Mouse (Mus musculus): ENCODE data around the gene Skor1.

Skor1 gene

DNA sequence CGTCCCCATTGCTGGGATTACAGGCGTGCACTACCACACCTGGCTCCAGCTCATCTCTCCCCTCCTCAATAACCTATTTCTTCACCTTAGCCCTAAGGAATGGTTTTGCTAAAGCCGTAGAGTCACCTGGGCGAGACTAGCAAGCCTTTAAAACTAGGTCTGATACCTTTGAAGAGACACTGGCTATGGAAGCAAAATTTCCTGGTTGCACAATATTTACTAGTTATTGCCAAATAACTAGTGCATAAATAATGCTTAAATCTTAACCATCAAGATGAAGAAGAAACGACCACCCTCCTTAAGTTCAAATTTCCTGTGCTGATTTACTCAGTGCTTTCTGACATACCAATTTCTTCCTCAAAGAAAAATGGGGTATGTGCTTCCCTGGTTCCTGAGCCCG lies 15.1 kb downstream of the Skor1 start:
- DNase-seq (ENCODE audit: low spot score in 2 of 2) = no peak

DNA sequence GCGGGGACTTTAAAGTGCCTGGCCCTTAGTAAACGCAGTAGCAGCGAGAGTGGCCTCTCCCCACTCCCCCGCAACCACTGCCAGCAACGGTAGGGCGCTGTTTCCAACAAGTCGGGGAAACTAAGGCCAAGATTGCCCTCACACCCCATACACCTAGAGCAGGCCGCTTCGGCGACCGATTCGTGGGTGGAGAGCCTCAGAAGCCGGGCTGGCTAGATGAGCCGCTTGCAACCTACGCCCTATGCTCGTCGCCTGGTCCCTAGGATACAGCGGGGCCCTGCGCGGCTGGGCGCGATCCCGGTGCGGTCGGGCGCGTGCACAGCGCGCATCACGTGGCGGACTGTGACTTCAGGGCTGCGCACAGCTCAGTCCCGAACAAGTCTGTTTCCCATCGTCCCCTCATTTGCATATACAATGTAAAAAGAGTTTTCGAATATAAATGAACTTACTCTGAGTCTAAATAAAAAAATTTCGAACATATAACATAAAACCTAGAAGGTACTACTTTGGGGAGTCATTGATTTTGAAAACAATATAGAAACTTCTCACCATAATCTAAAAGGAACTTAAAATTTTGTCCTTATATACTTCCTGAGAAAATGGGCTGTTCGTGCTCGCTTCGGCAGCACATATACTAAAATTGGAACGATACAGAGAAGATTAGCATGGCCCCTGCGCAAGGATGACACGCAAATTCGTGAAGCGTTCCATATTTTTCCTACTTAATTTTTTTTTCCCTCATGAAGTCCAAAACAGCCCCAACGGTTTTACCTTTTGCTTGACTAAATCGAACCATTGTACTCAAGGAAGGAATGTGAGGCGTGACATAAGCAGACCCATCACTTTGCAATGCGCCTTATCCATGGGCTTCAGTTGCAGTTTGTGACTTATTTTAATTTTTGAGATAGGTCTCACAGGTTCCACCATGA lies 15.8 kb downstream of the Skor1 start:
- peak; percentile 93 to 94 for DNase-seq (ENCODE audit: low spot score in 2 of 2)

DNA sequence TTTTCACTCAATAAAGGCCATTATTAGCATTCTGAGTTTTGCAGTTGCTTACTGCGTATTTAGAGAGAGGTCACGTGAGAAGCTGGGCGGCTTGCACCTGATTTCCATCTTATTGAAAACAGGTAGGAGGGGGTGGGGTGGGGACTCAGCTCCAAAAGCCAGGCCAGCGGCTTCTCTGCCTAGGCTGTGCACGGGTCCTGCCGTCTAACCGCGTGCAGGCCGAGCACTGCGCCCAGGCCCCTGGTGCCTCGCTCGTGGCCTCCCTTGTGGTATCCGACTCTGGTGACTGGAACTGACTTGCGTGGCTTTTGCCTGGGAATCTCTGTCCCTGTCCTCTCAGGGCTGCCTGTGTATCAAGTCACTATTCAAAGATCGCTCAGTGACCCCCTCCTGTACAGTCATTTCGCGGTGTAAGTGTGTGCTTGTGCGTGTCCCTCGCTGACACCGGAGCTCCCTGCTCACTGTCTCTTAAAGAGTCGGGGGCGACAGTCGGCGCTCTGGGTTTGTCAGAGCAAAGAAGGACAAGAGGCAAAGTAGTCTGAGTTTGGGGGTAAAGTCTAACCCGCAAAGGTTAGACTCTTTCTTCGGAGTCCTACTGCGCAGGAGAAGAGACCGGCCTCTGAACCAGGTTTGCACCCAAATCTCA lies 16.7 kb downstream of the Skor1 start:
- DNase-seq (ENCODE audit: low spot score in 2 of 2) = no peak

DNA sequence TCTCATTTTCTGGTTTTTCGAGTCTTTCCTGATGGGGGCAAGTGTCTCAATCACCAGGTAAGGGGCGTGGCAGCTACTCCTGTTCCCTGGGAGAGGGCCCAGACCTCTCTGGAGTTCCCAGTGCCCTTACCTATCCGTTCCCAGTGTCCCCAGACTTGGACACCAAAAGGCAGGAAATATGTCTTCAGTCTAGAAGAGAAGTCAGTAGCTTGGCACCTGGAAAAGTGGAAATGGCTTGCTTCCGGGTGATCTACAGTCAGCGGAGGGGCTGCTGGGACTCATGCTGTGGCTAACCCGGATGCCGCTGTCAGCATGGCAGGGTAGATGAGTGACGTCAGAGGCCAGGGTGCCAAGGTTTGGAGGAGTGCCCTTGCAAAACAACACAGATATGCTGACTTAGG lies 19.1 kb downstream of the Skor1 start:
- no peak for DNase-seq (ENCODE audit: low spot score in 2 of 2)

DNA sequence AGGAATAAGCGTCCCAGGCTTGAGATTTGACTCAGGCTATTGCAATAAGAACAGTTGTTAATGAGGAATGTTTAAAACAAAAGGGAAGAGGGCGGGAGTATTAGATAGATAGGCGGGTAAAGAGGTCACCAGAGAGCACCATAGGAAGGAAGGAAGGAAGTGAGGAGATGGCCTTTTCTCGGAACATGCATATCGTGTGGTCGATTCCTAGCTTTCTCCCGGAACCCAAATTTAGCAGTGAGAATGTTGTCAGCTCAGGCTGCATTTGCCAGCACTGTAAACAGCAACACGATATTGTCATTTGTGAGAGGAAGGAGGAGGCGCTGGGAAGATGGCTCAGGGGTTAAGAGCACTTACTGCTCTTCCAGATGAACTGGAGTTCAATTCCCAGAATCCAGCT lies 24.2 kb downstream of the Skor1 start:
- DNase-seq (ENCODE audit: low spot score in 2 of 2) = no peak

DNA sequence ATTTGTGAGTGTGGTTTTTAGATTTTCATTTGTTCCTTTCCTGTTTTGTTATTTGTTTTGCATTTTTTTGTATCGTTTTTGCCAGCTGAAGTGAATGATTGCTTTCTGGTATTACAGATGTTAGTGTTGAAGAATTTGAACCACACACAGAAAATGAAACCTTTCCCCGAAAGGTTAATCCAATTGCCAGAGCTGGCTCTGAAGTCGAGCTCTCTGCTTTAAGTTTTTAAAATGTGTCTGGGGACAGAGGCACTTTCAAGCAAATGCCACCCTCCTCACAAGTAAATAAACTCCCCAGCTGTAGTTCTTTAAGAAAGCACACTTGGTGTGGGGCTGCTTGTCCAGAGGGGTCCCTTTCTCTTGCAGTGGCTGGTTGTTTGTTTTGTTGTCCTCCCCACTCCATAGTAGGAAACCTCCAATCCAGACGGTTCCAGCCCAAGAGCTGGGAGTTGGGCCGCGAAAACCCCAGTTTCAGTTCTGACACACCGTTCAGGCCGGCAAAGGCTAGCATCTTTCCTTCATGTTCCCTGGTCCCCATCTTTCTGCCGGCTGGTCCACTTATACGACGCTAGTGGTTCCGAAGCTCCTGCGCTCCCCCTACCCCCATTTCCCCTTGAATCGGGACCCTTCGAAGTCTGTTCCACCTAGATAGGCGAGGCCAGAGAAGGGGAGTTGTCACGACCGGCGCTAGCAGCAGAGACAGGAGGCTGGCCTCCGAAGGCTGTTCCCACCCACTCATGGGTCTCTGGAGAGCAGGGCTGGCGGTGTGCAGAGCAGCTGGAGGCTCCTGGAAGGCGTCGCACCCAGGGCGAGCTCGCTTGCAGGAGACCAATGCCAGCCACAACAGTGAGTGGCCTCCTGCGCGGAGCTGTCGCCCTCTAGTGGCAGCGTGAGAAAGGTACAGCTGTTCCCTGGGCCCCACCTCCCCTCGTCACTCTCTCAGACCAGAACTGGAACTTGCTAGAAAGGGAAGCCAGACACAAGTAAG lies 25.0 kb downstream of the Skor1 start:
- DNase-seq (ENCODE audit: low spot score in 2 of 2) = peak; percentile 80 to 81

DNA sequence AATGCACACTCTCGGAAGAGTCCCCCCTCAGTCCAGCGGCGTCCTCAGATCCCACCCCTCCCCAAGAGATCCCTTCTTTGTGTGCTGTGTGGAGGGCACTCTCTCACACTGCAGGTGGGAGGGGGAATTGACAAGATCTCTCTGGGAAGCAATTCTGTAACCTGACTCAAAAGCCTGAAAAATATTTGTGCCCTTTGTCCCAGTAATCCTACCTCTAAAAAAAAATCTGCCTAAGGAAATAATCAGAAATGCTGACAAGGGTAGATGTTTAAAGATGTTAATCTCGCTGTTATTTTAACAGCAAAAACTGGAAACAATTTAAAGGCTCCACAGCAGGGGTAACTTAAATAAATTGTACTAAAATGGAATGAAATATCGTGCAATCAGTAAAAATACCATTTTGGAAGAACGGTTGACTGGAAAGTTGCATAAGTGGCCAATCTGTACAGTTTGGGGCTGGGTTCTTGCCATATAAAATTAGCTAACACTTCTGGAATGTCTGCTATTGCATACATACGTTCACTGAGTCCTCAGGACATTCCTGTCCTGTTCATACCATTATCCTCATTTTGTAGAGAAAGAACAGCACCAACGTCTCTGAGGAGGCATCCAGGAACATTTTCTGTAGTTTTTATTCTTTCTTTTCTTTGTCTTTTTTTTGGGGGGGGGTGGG lies 26.5 kb downstream of the Skor1 start:
- no peak for DNase-seq (ENCODE audit: low spot score in 2 of 2)

DNA sequence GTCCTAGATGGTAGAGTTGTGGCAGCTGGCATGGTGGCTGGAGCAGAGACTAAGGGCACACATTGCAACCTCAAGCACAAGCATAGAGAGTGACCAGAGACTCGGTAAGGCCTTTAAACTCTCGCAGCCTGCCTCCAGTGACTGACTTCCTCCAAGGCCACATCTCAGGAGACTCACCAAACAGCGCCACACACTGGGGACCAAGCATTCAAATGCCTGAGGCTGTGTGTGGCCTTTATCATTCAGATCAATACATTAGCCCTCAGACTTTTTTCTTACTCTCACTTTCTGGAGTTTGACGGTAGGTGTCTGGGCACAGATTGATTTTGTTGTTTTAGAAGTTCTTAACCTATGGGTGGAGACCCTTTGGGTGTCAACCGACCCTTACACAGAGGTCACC lies 30.4 kb downstream of the Skor1 start:
- no peak for DNase-seq (ENCODE audit: low spot score in 2 of 2)

DNA sequence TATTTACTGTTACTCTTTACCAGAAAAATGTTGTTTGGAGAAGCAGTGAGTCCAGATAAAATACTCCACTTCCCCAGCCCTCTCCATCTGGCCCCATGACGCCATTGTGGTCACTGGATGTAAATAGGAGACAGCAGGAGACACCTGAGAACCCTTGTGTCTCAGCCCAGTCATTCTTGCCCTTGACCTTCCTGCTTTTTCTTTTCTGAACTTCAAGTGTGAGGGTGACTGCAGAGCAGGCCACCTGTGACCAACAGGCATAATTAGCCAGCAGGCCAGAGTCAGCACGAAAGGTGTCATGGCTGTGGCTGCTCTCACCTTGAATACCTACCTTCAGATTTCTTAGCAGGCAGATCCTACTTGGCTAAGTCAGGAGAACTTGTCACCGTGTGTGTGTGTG lies 36.2 kb downstream of the Skor1 start:
- DNase-seq (ENCODE audit: low spot score in 2 of 2) = no peak

DNA sequence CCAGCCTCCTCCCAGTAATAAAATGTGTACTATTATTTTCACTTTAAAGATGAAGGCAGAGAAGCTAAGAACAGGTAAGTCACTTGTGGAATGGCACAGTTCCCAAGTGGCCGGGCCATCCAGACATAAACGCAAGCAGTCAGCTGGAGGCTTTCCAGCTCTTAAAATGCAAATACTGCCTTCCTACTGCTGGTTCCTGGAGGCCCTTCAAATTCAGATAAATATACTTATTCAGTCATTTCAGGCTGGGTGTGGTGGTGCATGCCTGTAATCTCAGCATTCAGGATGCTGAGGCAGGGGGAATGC lies 39.0 kb downstream of the Skor1 start:
- no peak for DNase-seq (ENCODE audit: low spot score in 2 of 2)

DNA sequence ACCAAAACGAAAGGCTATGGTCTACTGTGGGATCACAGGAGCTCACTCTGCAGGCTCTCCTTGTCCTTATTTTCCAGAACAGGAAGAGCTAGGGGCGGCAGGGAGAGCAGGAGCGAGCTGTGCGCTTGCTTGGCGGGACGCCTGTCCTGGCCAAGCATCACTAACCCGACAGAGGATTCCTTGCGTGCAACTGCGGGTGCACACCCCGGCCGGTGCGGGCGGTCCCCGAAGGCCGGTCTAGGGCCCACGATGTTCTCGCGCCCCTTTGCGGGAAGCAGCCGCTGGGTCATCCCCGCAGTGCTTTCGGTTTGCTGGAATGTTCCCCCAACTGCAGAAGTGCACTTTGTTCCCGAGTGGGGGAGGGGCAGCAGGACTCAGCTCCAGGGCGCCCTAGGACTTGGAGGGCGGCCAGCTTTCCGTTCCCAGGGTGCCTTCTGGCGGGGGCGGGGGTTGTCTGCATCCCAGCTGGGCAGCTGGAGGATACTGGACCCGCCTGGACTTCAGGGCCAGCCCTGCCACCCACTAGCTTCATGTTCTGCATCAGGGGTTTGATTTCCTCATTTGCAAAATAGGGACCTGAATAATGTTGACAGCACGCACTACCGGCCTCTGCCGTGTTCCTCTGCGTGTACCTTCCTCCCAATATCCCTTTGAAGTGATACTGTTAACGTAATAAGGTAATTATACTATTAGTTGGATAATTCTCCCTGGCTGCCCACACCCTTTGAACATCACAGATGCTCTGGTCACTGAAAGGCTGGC lies 39.6 kb downstream of the Skor1 start:
- DNase-seq (ENCODE audit: low spot score in 2 of 2) = peak; percentile 79 to 81

DNA sequence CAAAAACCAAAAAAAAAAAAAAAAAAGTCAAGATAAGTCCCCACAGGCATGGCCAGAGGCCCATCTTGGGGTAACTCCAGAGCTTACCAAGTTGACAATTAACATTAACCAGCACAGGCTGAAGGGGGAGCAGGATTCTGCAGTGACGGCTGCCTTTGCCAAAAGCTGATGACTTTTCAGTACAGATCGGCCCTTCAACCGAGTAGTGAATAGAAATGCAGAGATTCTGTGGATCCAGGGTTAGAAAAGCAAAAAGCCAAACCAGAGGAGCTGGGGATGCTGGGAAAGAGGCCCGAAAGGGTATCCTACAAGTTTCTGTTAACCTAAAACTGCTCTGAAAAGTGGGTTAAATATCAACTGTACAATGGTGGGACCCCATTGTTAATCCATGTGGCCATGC lies 40.2 kb downstream of the Skor1 start:
- DNase-seq (ENCODE audit: low spot score in 2 of 2) = no peak

DNA sequence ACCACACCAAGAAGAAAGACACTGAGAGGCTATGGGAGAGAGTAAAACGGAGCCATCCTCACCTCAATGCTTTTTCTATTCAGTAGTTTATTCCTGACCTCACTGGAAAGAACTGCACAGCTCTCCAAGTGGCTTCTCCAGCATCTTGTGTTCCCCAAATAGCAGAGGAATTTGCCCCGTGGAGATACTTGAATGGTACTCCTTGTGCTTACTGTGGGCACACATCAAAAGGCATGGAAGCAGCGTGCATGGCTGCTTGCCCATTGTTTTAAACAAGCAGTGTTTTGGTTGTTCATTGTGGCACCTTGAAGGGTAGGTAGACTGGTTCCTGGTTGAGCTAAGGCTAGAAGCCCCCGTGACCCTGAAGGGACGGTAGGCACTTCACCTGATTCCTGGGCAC lies 48.1 kb downstream of the Skor1 start:
- no peak for DNase-seq (ENCODE audit: low spot score in 2 of 2)

DNA sequence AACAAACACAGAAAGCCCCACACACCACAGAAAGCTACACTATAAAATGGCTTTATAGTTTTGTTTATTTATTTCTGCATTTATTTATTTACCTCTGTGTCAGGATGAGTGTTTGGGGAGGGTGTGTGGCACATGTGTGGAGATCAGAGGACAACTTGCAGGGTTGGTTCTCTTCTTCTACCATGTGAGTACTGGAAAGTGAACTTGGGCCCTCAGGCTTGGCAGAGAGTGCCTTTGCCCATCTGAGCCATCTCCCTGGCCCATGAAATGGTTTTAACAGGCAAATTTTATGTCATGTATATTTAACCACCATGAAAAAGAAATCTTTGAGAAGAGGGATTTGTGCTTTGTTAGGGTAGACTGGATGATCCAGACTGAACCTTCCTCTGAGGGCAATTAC lies 48.9 kb downstream of the Skor1 start:
- no peak for DNase-seq (ENCODE audit: low spot score in 2 of 2)

DNA sequence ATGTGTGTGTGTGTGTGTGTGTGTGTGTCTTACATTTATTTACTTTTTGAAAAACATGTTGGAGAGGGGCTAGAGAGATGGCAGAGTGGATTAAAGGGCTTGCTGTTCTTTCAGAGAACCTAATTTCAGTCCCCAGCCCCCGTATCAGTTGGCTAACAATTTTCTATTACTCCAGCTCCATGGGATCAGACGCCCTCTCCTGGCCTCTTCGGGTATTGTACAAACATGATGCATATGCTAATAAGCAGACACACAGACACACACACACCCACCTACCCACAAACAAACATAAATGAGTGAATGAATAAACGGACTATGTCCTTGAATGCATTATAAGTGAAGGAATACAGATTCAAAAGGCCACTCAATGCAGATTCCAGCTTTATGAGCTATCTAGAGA lies 49.4 kb downstream of the Skor1 start:
- no peak for DNase-seq (ENCODE audit: low spot score in 2 of 2)

DNA sequence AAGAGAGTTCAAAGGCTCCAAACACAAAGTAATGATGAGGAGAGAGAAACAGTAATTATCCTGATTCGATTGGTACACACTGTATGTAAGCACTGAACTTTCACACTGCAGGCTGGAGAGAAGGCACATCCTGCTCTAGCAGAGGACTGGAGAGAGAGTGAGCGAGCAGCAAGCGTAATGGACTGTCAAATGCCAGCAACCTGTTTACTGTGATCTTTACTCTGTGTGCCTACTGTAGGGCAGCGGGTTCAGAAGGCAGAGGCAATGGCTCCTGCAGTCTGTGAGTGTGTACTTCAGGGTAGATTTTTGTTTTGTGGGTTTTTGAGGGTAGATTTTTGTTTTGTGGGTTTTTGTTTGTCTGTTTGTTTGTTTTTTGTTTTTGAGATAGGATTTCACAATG lies 49.9 kb downstream of the Skor1 start:
- no peak for DNase-seq (ENCODE audit: low spot score in 2 of 2)

DNA sequence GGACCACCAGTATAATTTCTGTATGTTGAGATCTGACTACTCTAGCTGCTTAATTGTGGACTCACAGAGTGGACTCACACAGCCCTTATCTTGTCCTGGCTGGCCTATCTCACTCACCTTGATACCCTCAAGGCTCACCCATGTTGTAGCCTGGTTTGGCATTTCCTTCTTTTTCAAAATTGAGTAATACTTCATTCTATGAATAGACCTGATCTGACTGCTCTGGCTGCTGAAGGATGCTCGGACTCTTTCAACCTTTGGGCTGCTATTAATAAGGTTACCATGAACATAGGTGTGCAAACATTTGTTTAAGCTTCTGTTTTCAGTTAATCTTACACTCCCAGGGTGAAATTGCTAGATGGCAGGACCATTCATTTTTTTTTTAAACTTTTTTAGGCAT lies 51.6 kb downstream of the Skor1 start:
- DNase-seq (ENCODE audit: low spot score in 2 of 2) = no peak

DNA sequence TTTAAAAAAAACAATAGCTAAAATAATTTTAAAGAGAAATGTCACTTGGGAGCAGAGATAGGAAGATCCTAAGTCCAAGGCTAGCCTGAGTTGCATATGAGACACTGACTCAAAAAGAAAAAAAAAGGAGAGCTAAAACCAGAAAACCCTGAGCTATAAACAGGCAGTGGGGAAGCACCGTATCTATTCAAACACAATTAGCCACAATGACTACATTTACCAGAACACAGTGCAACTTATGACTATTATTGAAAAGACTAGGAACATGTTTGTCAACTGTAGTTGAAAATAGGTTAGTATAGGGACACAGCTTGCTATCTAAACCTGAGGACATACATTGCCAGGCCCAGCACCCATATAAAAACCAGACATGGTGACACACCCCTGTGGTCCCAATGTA lies 54.7 kb downstream of the Skor1 start:
- no peak for DNase-seq (ENCODE audit: low spot score in 2 of 2)

DNA sequence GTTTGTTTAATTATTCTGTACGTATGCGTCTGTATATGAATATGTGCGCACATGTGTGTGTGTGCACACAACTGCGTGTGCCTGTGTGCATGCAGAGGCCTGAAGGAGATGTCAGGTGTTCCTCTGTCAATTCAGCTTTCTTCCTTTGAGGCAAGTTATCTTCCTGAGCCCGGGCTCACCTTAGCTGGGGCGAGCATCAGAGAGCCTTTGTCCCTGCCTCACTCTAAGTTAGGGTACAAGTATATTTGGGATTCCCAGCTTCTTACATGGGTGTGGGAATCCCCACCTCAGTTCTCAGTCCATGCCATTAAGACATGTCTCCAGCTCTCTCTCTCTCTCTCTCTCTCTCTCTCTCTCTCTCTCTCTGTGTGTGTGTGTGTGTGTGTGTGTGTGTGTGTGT lies 56.2 kb downstream of the Skor1 start:
- DNase-seq (ENCODE audit: low spot score in 2 of 2) = no peak

DNA sequence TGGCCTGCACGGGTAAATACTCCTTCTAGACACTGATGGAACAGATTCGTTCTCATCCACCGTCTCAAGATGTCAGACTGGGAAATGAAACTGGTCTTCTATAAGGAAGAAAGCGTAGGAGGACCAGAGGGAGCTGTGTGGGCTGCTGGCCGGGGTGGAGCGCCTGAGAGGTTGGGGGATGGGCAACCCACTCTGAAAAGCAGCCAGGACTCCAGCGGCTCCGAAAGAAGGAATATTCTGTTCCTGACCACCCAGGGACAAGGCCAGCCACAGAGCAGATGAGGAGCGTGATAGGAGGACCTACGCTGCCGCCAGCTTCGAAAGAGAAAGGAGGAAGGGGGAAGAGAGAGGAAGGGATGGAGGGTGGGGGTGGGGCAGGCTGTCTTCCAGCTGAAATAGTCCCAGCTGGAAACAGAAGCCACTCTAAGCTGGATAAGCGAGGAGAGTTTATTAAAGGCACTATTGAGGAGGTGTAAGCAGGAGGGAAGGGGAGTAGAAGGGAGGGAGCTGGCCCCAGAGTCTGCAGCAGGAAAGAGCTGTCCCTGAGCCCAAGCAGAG lies 56.7 kb downstream of the Skor1 start:
- peak; percentile 75 to 78 for DNase-seq (ENCODE audit: low spot score in 2 of 2)
